Mouse (Mus musculus): ENCODE data around the gene Tgm6. TPM values are rescaled to one million over a fixed set of nuclear protein-coding genes. Genes with fewer than 3 reads are reported as not detected.

The Tgm6 gene
- total and polyA plus RNA-seq, 2 experiments from 2014 or later = not detected

DNA sequence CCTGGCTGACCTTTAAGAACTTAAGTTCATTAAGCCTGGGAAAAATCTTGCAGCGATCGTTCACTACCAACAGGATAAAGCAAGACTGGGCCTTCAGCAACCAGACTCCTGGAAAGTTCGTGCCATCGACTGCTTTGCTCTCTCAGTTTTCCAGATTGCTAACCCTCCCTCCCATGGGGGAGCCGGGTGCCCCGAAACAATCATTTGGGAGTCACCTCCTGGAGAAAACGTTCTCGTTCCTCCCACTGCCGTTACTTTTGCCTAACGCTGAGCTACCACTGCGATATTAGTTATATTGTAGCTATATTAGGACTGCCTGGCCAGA is 66.1 kb downstream of the Tgm6 start:
- no peak for ATAC-seq (ENCODE audit: insufficient read depth, low read depth)
- Histone ChIP-seq H3K9me3 (replicated peaks; ENCODE audit: control insufficient read depth, low read length) (no peaks in the 10 kb centered on the region), H3K4me3 (ENCODE audit: low read depth, low read length) (peak overlapping the region; percentile 97), H3K36me3 (replicated peaks; ENCODE audit: control insufficient read depth, insufficient read depth, low read length) (peaks cover 33% of the 10 kb centered on the region), H3K4me2 (ENCODE audit: low read depth, low read length) (peak overlapping the region; percentile 80), H3K27ac (ENCODE audit: low read depth) (peak overlapping the region; percentile 95), H3K4me1 (ENCODE audit: control insufficient read depth, insufficient read depth) (peaks cover 23% of the 10 kb centered on the region), H3K9ac (replicated peaks; ENCODE audit: low read depth, low read length) (peak overlapping the region; percentile 99), H3K27me3 (ENCODE audit: control insufficient read depth, insufficient read depth, low read length) (no peaks in the 10 kb centered on the region)
- no peak for TF ChIP-seq EP300 (IDR thresholded peaks at IDR 0.05; ENCODE audit: low read depth)
- no peak for TF ChIP-seq CTCF (IDR thresholded peaks at IDR 0.05; ENCODE audit: low read depth)
- peak; percentile 18 for DNase-seq (ENCODE audit: low spot score)
- WGBS = 0% methylated on average over 11 of the region's 11 CpGs

DNA sequence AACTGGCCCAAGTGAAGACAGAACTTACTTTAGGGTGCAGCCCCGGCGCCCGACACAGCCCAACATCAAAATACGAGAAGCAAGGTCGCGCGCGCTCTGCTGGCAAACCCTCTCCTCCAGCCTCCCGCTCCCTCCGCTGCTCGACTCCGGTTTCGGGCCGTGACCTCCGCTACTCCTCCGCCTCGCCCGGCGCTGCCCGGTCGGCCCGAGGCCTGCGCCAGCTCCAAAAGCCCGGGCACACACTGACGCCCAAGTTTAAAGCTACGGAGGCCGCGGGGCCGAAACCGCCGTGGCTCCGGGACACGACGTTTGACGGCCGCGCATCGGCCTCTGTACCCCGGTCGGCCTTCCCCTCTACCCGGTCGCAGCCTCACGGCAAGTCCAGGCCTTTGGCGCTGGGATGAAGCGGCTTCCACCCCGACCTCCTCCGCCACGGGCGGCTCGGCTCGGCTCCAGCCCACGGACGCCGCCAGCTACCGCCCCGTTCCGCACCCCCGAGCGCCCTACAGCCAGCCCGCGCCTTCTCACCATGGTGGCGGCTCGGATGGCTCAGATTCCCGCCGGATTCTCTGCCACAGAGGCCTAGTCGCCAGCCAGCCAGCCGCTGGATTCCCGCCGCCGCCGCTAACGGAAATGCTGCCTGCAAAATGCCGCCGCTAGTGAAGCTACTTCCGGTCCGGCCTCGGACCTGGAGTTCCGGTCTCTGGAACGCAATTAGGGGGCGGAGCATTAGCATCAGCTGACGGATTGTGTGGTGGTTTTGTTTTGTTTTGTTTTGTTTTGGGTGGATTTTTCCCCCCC is 66.7 kb downstream of the Tgm6 start, which contains the start of gene Snrpb:
Gene Snrpb (minus strand): TSS at position 698 of the 801 bp plus-strand sequence.
- Histone ChIP-seq H3K4me1 (ENCODE audit: control insufficient read depth, insufficient read depth) (peaks cover 23% of the 10 kb centered on the region), H3K9me3 (replicated peaks; ENCODE audit: control insufficient read depth, low read length) (no peaks in the 10 kb centered on the region), H3K36me3 (replicated peaks; ENCODE audit: control insufficient read depth, insufficient read depth, low read length) (peaks cover 27% of the 10 kb centered on the region), H3K27ac (ENCODE audit: low read depth) (peak within 1 kb of the TSS; percentile 95), H3K4me2 (ENCODE audit: low read depth, low read length) (peak within 1 kb of the TSS; percentile 80), H3K4me3 (ENCODE audit: low read depth, low read length) (peak within 1 kb of the TSS; percentile 97), H3K27me3 (ENCODE audit: control insufficient read depth, insufficient read depth, low read length) (no peaks in the 10 kb centered on the region), H3K9ac (replicated peaks; ENCODE audit: low read depth, low read length) (peak within 1 kb of the TSS; percentile 99)
- TF ChIP-seq EP300 (IDR thresholded peaks at IDR 0.05; ENCODE audit: low read depth) = 0 out of 2 replicates have a peak, but pooled peaks have one; percentile 52
- no peak for TF ChIP-seq CTCF (IDR thresholded peaks at IDR 0.05; ENCODE audit: low read depth)
- under 1% methylated on average over 80 of the region's 81 CpGs for WGBS
- DNase-seq (ENCODE audit: low spot score) = peak; percentile 91
- peak; percentile 92 for ATAC-seq (ENCODE audit: insufficient read depth, low read depth)

DNA sequence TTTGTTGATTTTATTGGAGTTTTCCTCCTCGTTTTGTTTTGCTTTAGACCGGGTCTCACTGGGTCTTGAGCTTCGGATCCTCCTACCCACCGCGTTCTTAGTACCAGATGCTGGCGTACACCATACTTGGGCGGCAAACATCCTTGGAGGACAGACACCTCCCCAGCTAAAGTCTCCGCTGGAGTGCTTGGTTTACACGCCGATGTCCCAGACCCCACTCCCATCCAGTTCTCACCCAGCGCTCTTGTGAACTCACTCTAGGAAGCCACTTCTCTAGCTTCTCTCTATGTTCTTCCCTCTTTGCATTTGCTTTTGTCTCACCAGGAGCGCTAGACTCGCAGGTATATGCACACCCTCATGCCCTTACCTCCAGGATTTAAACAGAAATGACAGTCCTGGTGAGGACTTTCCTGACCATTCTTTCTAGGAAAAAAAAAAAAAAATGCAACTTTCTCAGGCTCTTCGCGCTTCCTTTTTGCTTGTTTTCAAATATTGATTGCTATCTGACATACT is 67.3 kb downstream of the Tgm6 start:
- peak overlapping the region; percentile 80 for H3K4me2 ChIP-seq (ENCODE audit: low read depth, low read length)
- ATAC-seq (ENCODE audit: insufficient read depth, low read depth) = peak; percentile 54
- TF ChIP-seq EP300 (IDR thresholded peaks at IDR 0.05; ENCODE audit: low read depth) = no peak
- H3K9me3 ChIP-seq (replicated peaks; ENCODE audit: control insufficient read depth, low read length) = no peaks in the 10 kb centered on the region
- peaks cover 21% of the 10 kb centered on the region for H3K36me3 ChIP-seq (replicated peaks; ENCODE audit: control insufficient read depth, insufficient read depth, low read length)
- H3K4me1 ChIP-seq (ENCODE audit: control insufficient read depth, insufficient read depth) = peaks cover 23% of the 10 kb centered on the region
- 2% methylated on average over 15 of the region's 15 CpGs for WGBS
- H3K27me3 ChIP-seq (ENCODE audit: control insufficient read depth, insufficient read depth, low read length) = no peaks in the 10 kb centered on the region
- DNase-seq (ENCODE audit: low spot score) = no peak
- H3K4me3 ChIP-seq (ENCODE audit: low read depth, low read length) = peak overlapping the region; percentile 97
- H3K27ac ChIP-seq (ENCODE audit: low read depth) = peak overlapping the region; percentile 95
- peak overlapping the region; percentile 99 for H3K9ac ChIP-seq (replicated peaks; ENCODE audit: low read depth, low read length)

DNA sequence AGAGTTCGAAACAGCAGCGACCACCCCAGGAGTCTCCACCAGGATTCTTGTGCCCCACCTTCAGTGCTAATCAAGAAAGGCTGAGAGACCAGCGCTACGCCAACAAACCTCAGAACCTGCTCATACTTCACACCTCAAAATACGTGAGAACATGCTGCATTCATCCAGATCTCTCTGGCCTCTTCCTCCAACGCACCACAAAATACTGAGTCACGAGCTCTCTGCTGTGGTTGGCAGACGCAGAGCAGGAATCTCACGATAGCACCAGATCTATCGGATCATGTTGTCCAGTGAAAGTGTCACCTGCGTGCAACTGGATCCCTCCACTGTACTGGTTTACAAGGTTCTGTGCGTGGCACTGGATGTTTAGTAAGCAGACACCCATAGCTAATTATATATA is 76.2 kb downstream of the Tgm6 start:
- TF ChIP-seq CTCF (IDR thresholded peaks at IDR 0.05; ENCODE audit: low read depth) = no peak
- no peak for TF ChIP-seq EP300 (IDR thresholded peaks at IDR 0.05; ENCODE audit: low read depth)
- Histone ChIP-seq H3K4me1 (ENCODE audit: control insufficient read depth, insufficient read depth) (no peaks in the 10 kb centered on the region), H3K27me3 (ENCODE audit: control insufficient read depth, insufficient read depth, low read length) (no peaks in the 10 kb centered on the region), H3K27ac (ENCODE audit: low read depth) (no peak overlapping the region), H3K4me3 (ENCODE audit: low read depth, low read length) (no peak overlapping the region), H3K9me3 (replicated peaks; ENCODE audit: control insufficient read depth, low read length) (peaks cover 7% of the 10 kb centered on the region; the same call in 1 of the 2 replicates), H3K9ac (replicated peaks; ENCODE audit: low read depth, low read length) (no peak overlapping the region), H3K36me3 (replicated peaks; ENCODE audit: control insufficient read depth, insufficient read depth, low read length) (no peaks in the 10 kb centered on the region), H3K4me2 (ENCODE audit: low read depth, low read length) (no peak overlapping the region)
- DNase-seq (ENCODE audit: low spot score) (no peak), ATAC-seq (ENCODE audit: insufficient read depth, low read depth) (no peak)
- 73% methylated on average over 12 of the region's 12 CpGs for WGBS

DNA sequence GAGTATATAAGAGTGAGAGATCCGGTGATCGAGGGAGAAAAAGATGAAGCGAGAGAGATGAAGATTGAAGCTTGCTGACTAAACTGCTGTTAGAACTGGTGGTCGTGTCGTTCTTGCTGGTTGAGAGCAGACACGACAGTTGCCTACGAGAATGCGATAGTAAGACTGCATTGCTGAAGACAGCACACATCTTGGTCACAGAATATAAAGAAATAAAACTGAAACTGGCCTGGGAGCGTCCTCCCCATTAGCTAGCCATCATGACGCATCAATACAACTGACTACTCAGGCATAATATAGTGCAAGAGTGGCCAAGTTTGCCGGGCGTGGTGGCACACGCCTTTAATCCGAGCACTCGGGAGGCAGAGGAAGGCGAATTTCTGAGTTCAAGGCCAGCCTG is 82.7 kb downstream of the Tgm6 start, which contains the start of gene Tmc2:
Gene Tmc2 (plus strand): TSS at position 301 of the 400 bp plus-strand sequence.
- no peaks in the 10 kb centered on the region for H3K36me3 ChIP-seq (replicated peaks; ENCODE audit: control insufficient read depth, insufficient read depth, low read length)
- H3K27ac ChIP-seq (ENCODE audit: low read depth) = no peak within 1 kb of the TSS
- no peak for TF ChIP-seq CTCF (IDR thresholded peaks at IDR 0.05; ENCODE audit: low read depth)
- TF ChIP-seq EP300 (IDR thresholded peaks at IDR 0.05; ENCODE audit: low read depth) = no peak
- H3K27me3 ChIP-seq (ENCODE audit: control insufficient read depth, insufficient read depth, low read length) = no peaks in the 10 kb centered on the region
- no peaks in the 10 kb centered on the region for H3K4me1 ChIP-seq (ENCODE audit: control insufficient read depth, insufficient read depth)
- ATAC-seq (ENCODE audit: insufficient read depth, low read depth) = no peak
- H3K9ac ChIP-seq (replicated peaks; ENCODE audit: low read depth, low read length) = no peak within 1 kb of the TSS
- DNase-seq (ENCODE audit: low spot score) = no peak
- no peak within 1 kb of the TSS for H3K4me2 ChIP-seq (ENCODE audit: low read depth, low read length)
- 0 out of 2 replicates have a peak, but pooled peaks cover 3% of the 10 kb centered on the region for H3K9me3 ChIP-seq (replicated peaks; ENCODE audit: control insufficient read depth, low read length)
- 91% methylated on average over 16 of the region's 16 CpGs for WGBS
- H3K4me3 ChIP-seq (ENCODE audit: low read depth, low read length) = no peak within 1 kb of the TSS

Data from heart, postnatal 0 days (tissue).